Mouse (Mus musculus): ENCODE measurements around the gene Pde8a. TPM values are rescaled to one million over a fixed set of nuclear protein-coding genes. Genes with fewer than 3 reads are reported as not detected.

Pde8a gene
- polyA plus RNA-seq, 1 experiment from 2014 or later: 1.8 TPM

GRCm38 (mm10) chr7:81281240-81281639, 67.8 kb downstream of the Pde8a start:
- Histone ChIP-seq H3K36me3 (replicated peaks) (no peaks in the 10 kb centered on the region), H3K4me2 (no peak overlapping the region), H3K27ac (replicated peaks) (no peak overlapping the region), H3K4me3 (replicated peaks) (no peak overlapping the region), H3K9me3 (replicated peaks) (no peaks in the 10 kb centered on the region), H3K9ac (no peak overlapping the region), H3K4me1 (replicated peaks) (no peaks in the 10 kb centered on the region), H3K27me3 (no peaks in the 10 kb centered on the region)
- no peak for ATAC-seq (ENCODE audit: insufficient read depth)
- 27% methylated on average over 1 of the region's 1 CpGs for WGBS (ENCODE audit: insufficient replicate concordance)

DNA sequence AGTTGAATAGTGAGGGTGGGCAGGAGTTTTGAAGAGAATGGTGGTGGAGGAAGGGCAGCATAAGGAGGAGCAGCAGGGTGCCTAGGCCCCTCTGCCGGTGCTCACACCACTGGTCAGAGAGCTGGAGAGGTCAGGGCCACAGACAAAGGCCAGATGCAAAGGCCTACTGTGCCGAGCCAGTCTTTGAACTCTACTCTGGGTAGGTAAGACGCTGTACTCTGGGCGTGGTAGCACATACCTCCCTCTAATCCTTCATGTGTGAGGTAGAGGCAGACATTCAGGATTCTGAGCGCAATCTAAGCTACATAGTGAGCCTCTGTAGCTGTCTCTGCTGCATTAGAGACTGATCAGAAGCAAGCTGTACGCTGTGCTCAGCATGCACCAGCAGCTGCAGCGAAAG, 73.1 kb downstream of the Pde8a start:
- H3K27ac ChIP-seq (replicated peaks): no peak overlapping the region
- H3K4me3 ChIP-seq (replicated peaks): no peak overlapping the region
- H3K36me3 ChIP-seq (replicated peaks): no peaks in the 10 kb centered on the region
- no peak for ATAC-seq (ENCODE audit: insufficient read depth)
- 54% methylated on average over 7 of the region's 7 CpGs for WGBS (ENCODE audit: insufficient replicate concordance)
- H3K27me3 ChIP-seq: no peaks in the 10 kb centered on the region
- no peak overlapping the region for H3K9ac ChIP-seq
- no peaks in the 10 kb centered on the region for H3K4me1 ChIP-seq (replicated peaks)
- no peak overlapping the region for H3K4me2 ChIP-seq
- H3K9me3 ChIP-seq (replicated peaks): no peaks in the 10 kb centered on the region

DNA sequence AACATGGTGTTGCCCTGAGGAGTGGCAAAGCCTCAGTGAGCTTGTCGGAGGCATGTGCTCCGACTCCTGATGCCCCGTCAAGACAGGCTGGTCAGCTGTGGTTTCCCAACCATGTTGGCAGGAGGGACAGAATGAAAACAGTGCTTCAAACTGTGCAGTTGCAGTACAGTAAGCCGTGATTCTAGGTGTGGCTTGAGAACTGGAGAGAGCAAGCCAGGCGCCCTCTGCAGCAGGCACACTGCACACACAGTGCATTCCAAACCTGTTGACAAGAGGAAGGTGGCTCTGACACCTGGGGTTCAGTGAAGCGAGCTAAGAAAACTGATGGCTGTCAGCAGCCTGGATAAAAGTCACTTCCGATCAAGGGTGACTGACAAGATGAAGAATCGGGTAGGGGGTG, 73.5 kb downstream of the Pde8a start:
- no peaks in the 10 kb centered on the region for H3K4me1 ChIP-seq (replicated peaks)
- H3K36me3 ChIP-seq (replicated peaks): no peaks in the 10 kb centered on the region
- no peak overlapping the region for H3K4me3 ChIP-seq (replicated peaks)
- no peaks in the 10 kb centered on the region for H3K27me3 ChIP-seq
- no peak overlapping the region for H3K27ac ChIP-seq (replicated peaks)
- ATAC-seq (ENCODE audit: insufficient read depth): no peak
- H3K4me2 ChIP-seq: no peak overlapping the region
- no peaks in the 10 kb centered on the region for H3K9me3 ChIP-seq (replicated peaks)
- no peak overlapping the region for H3K9ac ChIP-seq
- WGBS (ENCODE audit: insufficient replicate concordance): 68% methylated on average over 8 of the region's 8 CpGs

GRCm38 (mm10) chr7:81295169-81295568, 81.8 kb downstream of the Pde8a start:
- Histone ChIP-seq H3K4me2 (no peak overlapping the region), H3K36me3 (replicated peaks) (no peaks in the 10 kb centered on the region), H3K9ac (no peak overlapping the region), H3K27me3 (no peaks in the 10 kb centered on the region), H3K4me3 (replicated peaks) (no peak overlapping the region), H3K4me1 (replicated peaks) (no peaks in the 10 kb centered on the region), H3K27ac (replicated peaks) (no peak overlapping the region), H3K9me3 (replicated peaks) (no peaks in the 10 kb centered on the region)
- 68% methylated on average over 2 of the region's 2 CpGs for WGBS (ENCODE audit: insufficient replicate concordance)
- no peak for ATAC-seq (ENCODE audit: insufficient read depth)

- no peak overlapping the region for H3K9ac ChIP-seq
- H3K9me3 ChIP-seq (replicated peaks): no peaks in the 10 kb centered on the region
- no peaks in the 10 kb centered on the region for H3K36me3 ChIP-seq (replicated peaks)
- H3K4me1 ChIP-seq (replicated peaks): no peaks in the 10 kb centered on the region
- H3K27ac ChIP-seq (replicated peaks): no peak overlapping the region
- no peak overlapping the region for H3K4me3 ChIP-seq (replicated peaks)
- no peaks in the 10 kb centered on the region for H3K27me3 ChIP-seq
- no peak overlapping the region for H3K4me2 ChIP-seq
- no peak for ATAC-seq (ENCODE audit: insufficient read depth)
- WGBS (ENCODE audit: insufficient replicate concordance): 40% methylated on average over 6 of the region's 6 CpGs
Observed at GRCm38 (mm10) chr7:81298206-81298605, 84.8 kb downstream of the Pde8a start.

- Histone ChIP-seq H3K27me3 (no peaks in the 10 kb centered on the region), H3K4me2 (no peak overlapping the region), H3K9me3 (replicated peaks) (no peaks in the 10 kb centered on the region), H3K27ac (replicated peaks) (no peak overlapping the region), H3K4me3 (replicated peaks) (no peak overlapping the region), H3K9ac (no peak overlapping the region), H3K36me3 (replicated peaks) (no peaks in the 10 kb centered on the region), H3K4me1 (replicated peaks) (no peaks in the 10 kb centered on the region)
- WGBS (ENCODE audit: insufficient replicate concordance): 81% methylated on average over 7 of the region's 7 CpGs
- no peak for ATAC-seq (ENCODE audit: insufficient read depth)
Observed at GRCm38 (mm10) chr7:81301323-81301722, 87.9 kb downstream of the Pde8a start.

- H3K4me3 ChIP-seq (replicated peaks): no peak overlapping the region
- H3K36me3 ChIP-seq (replicated peaks): no peaks in the 10 kb centered on the region
- H3K9ac ChIP-seq: no peak overlapping the region
- no peaks in the 10 kb centered on the region for H3K4me1 ChIP-seq (replicated peaks)
- H3K27ac ChIP-seq (replicated peaks): no peak overlapping the region
- ATAC-seq (ENCODE audit: insufficient read depth): no peak
- no peak overlapping the region for H3K4me2 ChIP-seq
- no peaks in the 10 kb centered on the region for H3K9me3 ChIP-seq (replicated peaks)
- 52% methylated on average over 2 of the region's 2 CpGs for WGBS (ENCODE audit: insufficient replicate concordance)
- H3K27me3 ChIP-seq: no peaks in the 10 kb centered on the region
Observed at GRCm38 (mm10) chr7:81303682-81304081, 90.3 kb downstream of the Pde8a start.

- no peaks in the 10 kb centered on the region for H3K9me3 ChIP-seq (replicated peaks)
- H3K4me2 ChIP-seq: no peak overlapping the region
- no peaks in the 10 kb centered on the region for H3K27me3 ChIP-seq
- H3K4me1 ChIP-seq (replicated peaks): no peaks in the 10 kb centered on the region
- H3K36me3 ChIP-seq (replicated peaks): no peaks in the 10 kb centered on the region
- H3K27ac ChIP-seq (replicated peaks): no peak overlapping the region
- ATAC-seq (ENCODE audit: insufficient read depth): no peak
- 48% methylated on average over 5 of the region's 5 CpGs for WGBS (ENCODE audit: insufficient replicate concordance)
- no peak overlapping the region for H3K9ac ChIP-seq
- no peak overlapping the region for H3K4me3 ChIP-seq (replicated peaks)
Observed at GRCm38 (mm10) chr7:81304100-81304499, 90.7 kb downstream of the Pde8a start.

DNA sequence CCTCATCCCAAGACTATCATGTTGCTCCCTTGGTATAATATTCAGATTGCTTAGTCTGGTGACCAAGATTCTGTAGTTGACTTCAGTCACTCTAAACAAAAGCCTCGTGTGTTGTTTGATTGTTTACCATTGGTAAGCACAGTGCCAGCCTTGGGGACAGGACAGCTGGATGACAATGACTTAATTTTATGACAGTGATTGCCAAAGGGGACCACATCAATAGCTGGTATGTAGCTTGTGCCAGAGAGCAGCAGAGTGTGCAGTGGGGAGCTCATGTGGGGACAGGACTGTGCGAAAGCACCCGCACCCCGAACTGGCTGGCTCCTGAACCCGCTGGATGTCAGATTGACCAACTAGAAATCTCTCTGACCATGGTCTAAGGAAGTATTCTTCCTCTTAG, 91.3 kb downstream of the Pde8a start:
- H3K27ac ChIP-seq (replicated peaks): no peak overlapping the region
- H3K4me2 ChIP-seq: no peak overlapping the region
- no peaks in the 10 kb centered on the region for H3K27me3 ChIP-seq
- no peak overlapping the region for H3K9ac ChIP-seq
- H3K9me3 ChIP-seq (replicated peaks): no peaks in the 10 kb centered on the region
- no peaks in the 10 kb centered on the region for H3K4me1 ChIP-seq (replicated peaks)
- H3K4me3 ChIP-seq (replicated peaks): no peak overlapping the region
- WGBS (ENCODE audit: insufficient replicate concordance): 72% methylated on average over 5 of the region's 5 CpGs
- no peak for ATAC-seq (ENCODE audit: insufficient read depth)
- H3K36me3 ChIP-seq (replicated peaks): no peaks in the 10 kb centered on the region

DNA sequence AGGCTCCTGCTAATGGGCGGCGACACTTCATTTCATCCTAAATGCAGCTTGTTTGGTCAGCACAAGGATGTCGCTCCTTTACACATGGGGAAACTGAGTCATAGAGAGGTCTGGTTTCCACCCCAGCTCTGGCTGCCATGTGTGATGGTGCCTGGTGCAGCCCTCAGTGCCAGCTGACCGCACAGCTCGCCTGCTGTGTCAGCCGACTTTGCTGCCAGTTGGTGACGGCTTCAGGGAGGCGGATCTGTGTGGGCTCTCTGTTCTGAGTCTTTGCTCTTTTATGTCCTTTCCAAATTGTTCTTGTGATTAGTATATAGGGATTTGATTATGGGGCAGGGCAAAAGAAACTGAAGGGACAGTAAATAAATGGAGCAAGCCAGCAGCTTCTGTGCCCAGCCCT, 94.3 kb downstream of the Pde8a start:
- H3K27me3 ChIP-seq: no peaks in the 10 kb centered on the region
- no peaks in the 10 kb centered on the region for H3K9me3 ChIP-seq (replicated peaks)
- no peak overlapping the region for H3K4me3 ChIP-seq (replicated peaks)
- H3K27ac ChIP-seq (replicated peaks): no peak overlapping the region
- 68% methylated on average over 8 of the region's 8 CpGs for WGBS (ENCODE audit: insufficient replicate concordance)
- no peak overlapping the region for H3K9ac ChIP-seq
- ATAC-seq (ENCODE audit: insufficient read depth): no peak
- no peaks in the 10 kb centered on the region for H3K36me3 ChIP-seq (replicated peaks)
- no peaks in the 10 kb centered on the region for H3K4me1 ChIP-seq (replicated peaks)
- no peak overlapping the region for H3K4me2 ChIP-seq

GRCm38 (mm10) chr7:81309247-81309646, 95.9 kb downstream of the Pde8a start:
- no peak overlapping the region for H3K4me2 ChIP-seq
- H3K27ac ChIP-seq (replicated peaks): no peak overlapping the region
- no peak overlapping the region for H3K9ac ChIP-seq
- no peaks in the 10 kb centered on the region for H3K9me3 ChIP-seq (replicated peaks)
- no peaks in the 10 kb centered on the region for H3K36me3 ChIP-seq (replicated peaks)
- no peaks in the 10 kb centered on the region for H3K27me3 ChIP-seq
- no peaks in the 10 kb centered on the region for H3K4me1 ChIP-seq (replicated peaks)
- no peak overlapping the region for H3K4me3 ChIP-seq (replicated peaks)
- ATAC-seq (ENCODE audit: insufficient read depth): no peak
- WGBS (ENCODE audit: insufficient replicate concordance): 54% methylated on average over 6 of the region's 6 CpGs

- no peak for ATAC-seq (ENCODE audit: insufficient read depth)
- 68% methylated on average over 1 of the region's 1 CpGs for WGBS (ENCODE audit: insufficient replicate concordance)
Observed at GRCm38 (mm10) chr7:81311130-81311529, 97.7 kb downstream of the Pde8a start.

More at GRCm38 (mm10) chr7:81311130-81311529, 97.7 kb downstream of the Pde8a start:
- Histone ChIP-seq H3K27ac (replicated peaks) (no peak overlapping the region), H3K4me3 (replicated peaks) (no peak overlapping the region), H3K36me3 (replicated peaks) (no peaks in the 10 kb centered on the region), H3K27me3 (no peaks in the 10 kb centered on the region), H3K9ac (no peak overlapping the region), H3K4me2 (no peak overlapping the region), H3K9me3 (replicated peaks) (no peaks in the 10 kb centered on the region), H3K4me1 (replicated peaks) (no peaks in the 10 kb centered on the region)

Data from liver, embryonic 15.5 days (tissue).